Comparison of ENCODE assay signal across 28 mouse cellular contexts in the genomic region with DNA sequence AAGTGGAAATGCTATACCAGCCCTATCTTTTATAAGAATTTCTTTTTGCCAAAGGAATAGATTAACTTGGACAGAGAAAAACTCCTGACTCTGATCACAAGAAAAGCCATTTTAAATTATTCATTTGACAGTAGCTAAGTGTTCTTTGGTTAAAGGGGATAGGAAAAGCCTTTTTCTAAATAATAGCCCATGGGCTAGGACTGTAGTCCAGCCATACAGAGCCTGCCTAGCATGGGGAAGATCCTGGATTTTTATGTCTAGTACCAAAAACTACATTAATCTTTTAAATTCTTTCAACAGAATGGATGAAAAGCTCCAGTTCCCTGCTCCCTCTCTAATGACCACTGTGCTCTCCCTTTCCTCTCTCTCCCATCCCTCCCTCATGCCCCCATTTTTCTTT.
"Had no signal": no experiment of that assay in that cellular context is flagged by ENCODE, and none has a peak within 500 bp of the region (broad histone marks: within the 10 kb centered on the region; RNA-seq: fewer than 3 reads in every experiment).

No protein-coding gene starts in this region.

- H3K27me3 ChIP-seq: embryonic facial prominence, embryonic 12.5 days; embryonic facial prominence, embryonic 13.5 days; embryonic facial prominence, embryonic 15.5 days; forebrain, embryonic 12.5 days; forebrain, embryonic 13.5 days; forebrain, embryonic 15.5 days had no signal

- H3K9me3 ChIP-seq: embryonic facial prominence, embryonic 10.5 days; embryonic facial prominence, embryonic 12.5 days; embryonic facial prominence, embryonic 13.5 days; embryonic facial prominence, embryonic 15.5 days; forebrain, embryonic 10.5 days; forebrain, embryonic 12.5 days; forebrain, embryonic 13.5 days; forebrain, embryonic 15.5 days had no signal

- H3K9ac ChIP-seq: embryonic facial prominence, embryonic 12.5 days; embryonic facial prominence, embryonic 13.5 days; embryonic facial prominence, embryonic 15.5 days; forebrain, embryonic 12.5 days; forebrain, embryonic 13.5 days; forebrain, embryonic 15.5 days; forebrain, postnatal 0 days had no signal

- H3K4me3 ChIP-seq: embryonic facial prominence, embryonic 10.5 days; embryonic facial prominence, embryonic 12.5 days; embryonic facial prominence, embryonic 13.5 days; embryonic facial prominence, embryonic 15.5 days; erythroblast, embryonic 14.5 days; forebrain, embryonic 10.5 days; forebrain, embryonic 12.5 days; forebrain, embryonic 13.5 days; forebrain, embryonic 15.5 days; gastrocnemius, adult 2 months had no signal

- H3K27ac ChIP-seq: embryonic facial prominence, embryonic 10.5 days; embryonic facial prominence, embryonic 12.5 days; embryonic facial prominence, embryonic 13.5 days; embryonic facial prominence, embryonic 15.5 days; forebrain, embryonic 10.5 days; forebrain, embryonic 12.5 days; forebrain, embryonic 13.5 days; forebrain, embryonic 15.5 days; gastrocnemius, adult 2 months had no signal

- H3K4me1 ChIP-seq: embryonic facial prominence, embryonic 10.5 days; embryonic facial prominence, embryonic 12.5 days; embryonic facial prominence, embryonic 13.5 days; embryonic facial prominence, embryonic 15.5 days; forebrain, embryonic 15.5 days had no signal

- H3K36me3 ChIP-seq: embryonic facial prominence, embryonic 10.5 days; embryonic facial prominence, embryonic 12.5 days; embryonic facial prominence, embryonic 13.5 days; embryonic facial prominence, embryonic 15.5 days; forebrain, embryonic 10.5 days; forebrain, embryonic 12.5 days; forebrain, embryonic 15.5 days had no signal

- ATAC-seq: forebrain, embryonic 13.5 days; forebrain, embryonic 14.5 days; forebrain, embryonic 15.5 days; forebrain, embryonic 16.5 days; forebrain, postnatal 0 days had no signal

- DNase-seq: cerebellum, adult 2 months; cerebellum, adult 8-10 months; cerebellum, adult 9-10 months; cerebellum, adult 9-11 months; cerebellum, postnatal 10 days; cerebellum, postnatal 14 days; cerebellum, postnatal 25 days; cerebellum, postnatal 36 days; embryo, embryonic 11 days; forebrain, postnatal 0 days; gastrocnemius, adult 2 months; gastrocnemius, postnatal 10 days; gastrocnemius, postnatal 14 days; gastrocnemius, postnatal 25 days; gastrocnemius, postnatal 36 days; heart, adult 11 months; heart, adult 18-20 months had no signal

- H3K4me2 ChIP-seq: embryonic facial prominence, embryonic 12.5 days; embryonic facial prominence, embryonic 13.5 days; embryonic facial prominence, embryonic 15.5 days; forebrain, embryonic 12.5 days; forebrain, embryonic 13.5 days; forebrain, embryonic 15.5 days had no signal
